Mouse (Mus musculus) natural killer cell, adult 2 months (primary cell): ENCODE measurements at regions not wholly inside any gene's neighbourhood (a gene's known extent, or its start where the extent isn't known, plus 50 kb on each side); places are given as distances from the start of the nearest gene placed in this dataset.
A peak's percentile ranks its signal among the peaks of the same experiment; 100 is the strongest.

Experiments used
- DNase-seq, 2 experiments: peaks; one replicate each; pipeline ENCODE4 v3.0.0; 2022; ENCODE audit warnings: low spot score in 2 of 2

GRCm38 (mm10) chr13:60427077-60427476 lies 174.7 kb upstream of the Dapk1 start:
- DNase-seq = no peak

GRCm38 (mm10) chr13:60427755-60428385 lies 173.9 kb upstream of the Dapk1 start:
- no peak for DNase-seq

GRCm38 (mm10) chr13:60429148-60429547 lies 172.6 kb upstream of the Dapk1 start:
- no peak for DNase-seq

- no peak for DNase-seq
Observed at GRCm38 (mm10) chr13:60431412-60431811, 170.3 kb upstream of the Dapk1 start.

- no peak for DNase-seq
Observed at GRCm38 (mm10) chr13:60434221-60435210, 167.2 kb upstream of the Dapk1 start.

- no peak for DNase-seq
Observed at GRCm38 (mm10) chr13:60435333-60435732, 166.4 kb upstream of the Dapk1 start.

GRCm38 (mm10) chr13:60438177-60438576 lies 163.6 kb upstream of the Dapk1 start:
- no peak for DNase-seq

GRCm38 (mm10) chr13:60440586-60440985 lies 161.2 kb upstream of the Dapk1 start:
- no peak for DNase-seq

GRCm38 (mm10) chr13:60445164-60445563 lies 156.6 kb upstream of the Dapk1 start:
- DNase-seq = no peak

- no peak for DNase-seq
Observed at GRCm38 (mm10) chr13:60446926-60447325, 154.8 kb upstream of the Dapk1 start.

- no peak for DNase-seq
Observed at GRCm38 (mm10) chr13:60450721-60451506, 150.8 kb upstream of the Dapk1 start.

- no peak for DNase-seq
Observed at GRCm38 (mm10) chr13:60453821-60454483, 147.8 kb upstream of the Dapk1 start.

GRCm38 (mm10) chr13:60455033-60455619 lies 146.6 kb upstream of the Dapk1 start:
- no peak for DNase-seq

- DNase-seq = no peak
Observed at GRCm38 (mm10) chr13:60455863-60456551, 145.7 kb upstream of the Dapk1 start.

- no peak for DNase-seq
Observed at GRCm38 (mm10) chr13:60457277-60457676, 144.5 kb upstream of the Dapk1 start.

- no peak for DNase-seq
Observed at GRCm38 (mm10) chr13:60459002-60459401, 142.7 kb upstream of the Dapk1 start.

- DNase-seq = no peak
Observed at GRCm38 (mm10) chr13:60466553-60467313, 135.0 kb upstream of the Dapk1 start.

- DNase-seq = peak; percentile 2 to 5
Observed at GRCm38 (mm10) chr13:60467821-60468579, 133.7 kb upstream of the Dapk1 start.
